Mouse (Mus musculus) testis, adult 2 months (tissue): ENCODE measurements at regions not wholly inside any gene's neighbourhood (a gene's known extent, or its start where the extent isn't known, plus 50 kb on each side); places are given as distances from the start of the nearest gene placed in this dataset.

Experiments
- CTCF ChIP-seq: fragments of 200-500 bp; IDR thresholded peaks from 2 replicates; pipeline ENCODE4 v1.5.1; 2012; ENCODE audit warnings: low read depth, mild to moderate bottlenecking, inconsistent platforms, low read length, moderate library complexity; ENCODE audit not compliant: control insufficient read depth, insufficient read depth, insufficient replicate concordance
- POLR2A ChIP-seq: fragments of 200-500 bp; IDR thresholded peaks from 2 replicates; pipeline ENCODE4 v1.6.1; 2012; ENCODE audit warnings: low read depth, mild to moderate bottlenecking, inconsistent platforms, low read length, moderate library complexity; ENCODE audit not compliant: control insufficient read depth

GRCm38 (mm10) chr14:86599511-86599910 lies 541.5 kb downstream of the Diaph3 start:
- TF ChIP-seq POLR2A (no peak), CTCF (no peak)
